ENCODE assay signal across 14 mouse cellular contexts in the genomic region with DNA sequence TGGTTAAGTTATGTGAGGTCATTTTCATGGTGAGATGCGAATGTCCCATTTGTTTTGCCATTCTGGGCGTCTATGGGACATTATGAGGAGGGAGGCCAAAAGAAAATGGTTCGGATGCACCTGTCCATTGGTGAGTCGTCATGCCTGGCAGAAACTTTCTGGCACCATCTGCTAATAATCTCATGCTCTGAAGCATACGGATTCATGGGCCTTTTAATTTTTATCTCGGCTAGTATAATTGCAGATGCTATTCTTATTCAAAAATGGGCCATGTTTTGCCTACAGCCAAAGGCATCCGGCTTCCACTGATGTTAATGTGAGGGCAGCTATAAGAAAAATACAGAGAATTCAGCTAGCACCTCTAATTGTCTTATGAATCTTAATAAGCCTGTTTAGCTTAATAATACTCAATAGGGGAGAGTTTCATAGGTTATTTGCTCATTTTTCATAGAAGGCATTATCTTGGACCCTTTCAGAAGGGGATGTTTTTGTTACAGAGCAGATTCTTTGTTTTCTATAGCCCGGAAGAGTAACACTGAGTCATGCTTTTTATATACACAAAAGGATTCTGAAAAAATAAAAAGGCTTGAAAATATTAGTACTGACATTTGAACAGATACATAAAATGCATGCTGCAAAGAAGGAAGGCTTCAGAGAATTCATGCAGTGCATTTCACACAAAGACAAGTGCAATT.
DNase-seq lines count a peak whose midpoint lies in the region; ATAC-seq and TF ChIP-seq lines count a peak whose summit lies in the region.
"Had no signal": no experiment of that assay in that cellular context is flagged by ENCODE, and none has a peak within 500 bp of the region (broad histone marks: within the 10 kb centered on the region; RNA-seq: fewer than 3 reads in every experiment).

No protein-coding gene starts in this region.

- no peaks in the 10 kb centered on the region for H3K9me3 ChIP-seq in forebrain, embryonic 16.5 days (ENCODE audit: control insufficient read depth, low read length)
- H3K9me3 ChIP-seq in forebrain, embryonic 11.5 days (ENCODE audit: control insufficient read depth, low read length) = no peaks in the 10 kb centered on the region
- no peaks in the 10 kb centered on the region for H3K9me3 ChIP-seq in midbrain, postnatal 0 days (ENCODE audit: low read length)

- TF ChIP-seq CTCF in midbrain, postnatal 0 days (IDR thresholded peaks at IDR 0.05) = no peak

- no peaks in the 10 kb centered on the region for H3K27me3 ChIP-seq in forebrain, embryonic 16.5 days (replicated peaks; ENCODE audit: control insufficient read depth, insufficient read depth, low read length)
- H3K27me3 ChIP-seq in forebrain, embryonic 11.5 days (ENCODE audit: control insufficient read depth, insufficient read depth, low read length) = no peaks in the 10 kb centered on the region
- H3K27me3 ChIP-seq in midbrain, postnatal 0 days (ENCODE audit: insufficient read depth, low read length) = no peaks in the 10 kb centered on the region

- 38% methylated on average over 8 of the region's 8 CpGs for WGBS in forebrain, embryonic 16.5 days
- WGBS in forebrain, embryonic 11.5 days = 80% methylated on average over 8 of the region's 8 CpGs
- WGBS in midbrain, postnatal 0 days = 51% methylated on average over 8 of the region's 8 CpGs

- H3K27ac ChIP-seq in forebrain, embryonic 16.5 days (ENCODE audit: low read length) = no peak overlapping the region
- H3K27ac ChIP-seq in forebrain, embryonic 11.5 days (ENCODE audit: low read depth, low read length) = no peak overlapping the region
- H3K27ac ChIP-seq in midbrain, postnatal 0 days (ENCODE audit: low read depth, low read length) = no peak overlapping the region
- H3K27ac ChIP-seq: macrophage had no signal

- no peak overlapping the region for H3K9ac ChIP-seq in forebrain, embryonic 16.5 days (replicated peaks; ENCODE audit: low read depth, low read length)
- H3K9ac ChIP-seq in forebrain, embryonic 11.5 days (ENCODE audit: low read length) = no peak overlapping the region
- H3K9ac ChIP-seq in midbrain, postnatal 0 days (replicated peaks; ENCODE audit: low read length, poor library complexity, severe bottlenecking) = no peak overlapping the region
- H3K9ac ChIP-seq: lung, embryonic 14.5 days had no signal

- H3K4me1 ChIP-seq in forebrain, embryonic 16.5 days (replicated peaks; ENCODE audit: control insufficient read depth, insufficient read depth, low read length) = peaks cover 4% of the 10 kb centered on the region
- no peaks in the 10 kb centered on the region for H3K4me1 ChIP-seq in forebrain, embryonic 11.5 days (replicated peaks; ENCODE audit: control insufficient read depth, insufficient read depth, low read length)
- H3K4me1 ChIP-seq in midbrain, postnatal 0 days (ENCODE audit: insufficient read depth, low read length) = no peaks in the 10 kb centered on the region

- DNase-seq in forebrain, embryonic 11.5 days (ENCODE audit: low spot score) = no peak
- DNase-seq in cerebellum, adult 18-20 months = peak; percentile 3 to 5
- peak; percentile 14 to 41 for DNase-seq in cerebellum, postnatal 25 days
- peak; percentile 2 for DNase-seq in midbrain, postnatal 0 days (ENCODE audit: low spot score)
- no peak for DNase-seq in spleen, postnatal 36 days (ENCODE audit: low spot score in 2 of 2)
- no peak for DNase-seq in gastrocnemius, postnatal 25 days
- DNase-seq: gastrocnemius, postnatal 14 days; heart, postnatal 14 days; kidney, postnatal 14 days; lung, embryonic 14.5 days; thymus, postnatal 4 days had no signal

- H3K4me2 ChIP-seq in forebrain, embryonic 16.5 days (ENCODE audit: low read length) = no peak overlapping the region
- H3K4me2 ChIP-seq in forebrain, embryonic 11.5 days (ENCODE audit: low read depth, low read length, severe bottlenecking) = no peak overlapping the region
- H3K4me2 ChIP-seq in midbrain, postnatal 0 days (ENCODE audit: low read depth, low read length, poor library complexity, severe bottlenecking) = no peak overlapping the region
- H3K4me2 ChIP-seq: lung, embryonic 14.5 days had no signal

- H3K4me3 ChIP-seq in forebrain, embryonic 16.5 days (replicated peaks; ENCODE audit: low read length) = no peak overlapping the region
- H3K4me3 ChIP-seq in forebrain, embryonic 11.5 days (ENCODE audit: low read depth, low read length) = no peak overlapping the region
- no peak overlapping the region for H3K4me3 ChIP-seq in midbrain, postnatal 0 days (ENCODE audit: low read depth, low read length)

- ATAC-seq in forebrain, embryonic 16.5 days = peak; percentile 47; the same call in 1 of the 2 replicates
- ATAC-seq in forebrain, embryonic 11.5 days (replicated peaks; ENCODE audit: low FRiP score) = no peak
- ATAC-seq in midbrain, postnatal 0 days (ENCODE audit: low FRiP score) = no peak
- ATAC-seq: intestine, postnatal 0 days had no signal

- no peaks in the 10 kb centered on the region for H3K36me3 ChIP-seq in forebrain, embryonic 16.5 days (ENCODE audit: control insufficient read depth, insufficient read depth)
- no peaks in the 10 kb centered on the region for H3K36me3 ChIP-seq in forebrain, embryonic 11.5 days (ENCODE audit: control insufficient read depth, insufficient read depth, low read length)
- no peaks in the 10 kb centered on the region for H3K36me3 ChIP-seq in midbrain, postnatal 0 days (ENCODE audit: insufficient read depth, low read length)

Comparison
In these comparisons a context has a peak if more than half of its experiments do, and no peak if none do; other contexts are left out.
1. DNase-seq: peak in cerebellum, adult 18-20 months (2 of 2), cerebellum, postnatal 25 days (2 of 2) and midbrain, postnatal 0 days (single experiment); none in forebrain, embryonic 11.5 days (single experiment), spleen, postnatal 36 days (0 of 2) and gastrocnemius, postnatal 25 days (single experiment).